Mouse (Mus musculus) embryonic facial prominence, embryonic 11.5 days (tissue): ENCODE data around the gene Gjd3. TPM values are rescaled to one million over a fixed set of nuclear protein-coding genes. Genes with fewer than 3 reads are reported as not detected.

Experiments used
- ATAC-seq: fragments of 200-750 bp; cut with Nextera tagmentation; replicated peaks from 2 replicates; pipeline ENCODE4 v1.8.0; 2017; ENCODE audit warnings: low read depth; ENCODE audit not compliant: insufficient number of reproducible peaks, low FRiP score, low TSS enrichment
- DNase-seq: peaks from one replicate; pipeline ENCODE4 v3.0.0-alpha.2; 2015; ENCODE audit warnings: low spot score
- H3K27ac ChIP-seq: fragments of 300-500 bp; sonication (generic); replicated peaks from 2 replicates; pipeline ENCODE4 v1.5.1; 2014; ENCODE audit warnings: mild to moderate bottlenecking, low read depth, low read length, control low read depth
- H3K27me3 ChIP-seq: fragments of 300-500 bp; sonication (generic); 2 replicates; pipeline ENCODE4 v1.6.1; 2014; ENCODE audit warnings: mild to moderate bottlenecking, low read length, moderate library complexity, mixed read lengths; ENCODE audit not compliant: control insufficient read depth, insufficient read depth
- H3K36me3 ChIP-seq: fragments of 300-500 bp; sonication (generic); replicated peaks from 2 replicates; pipeline ENCODE4 v1.6.1; 2014; ENCODE audit warnings: low read depth, mild to moderate bottlenecking, low read length, moderate library complexity, mixed read lengths; ENCODE audit not compliant: control insufficient read depth, insufficient read depth
- H3K4me1 ChIP-seq: fragments of 300-500 bp; sonication (generic); 2 replicates; pipeline ENCODE4 v1.6.1; 2014; ENCODE audit warnings: low read length, mixed read lengths; ENCODE audit not compliant: control insufficient read depth, insufficient read depth
- H3K4me2 ChIP-seq: fragments of 300-500 bp; sonication (generic); 2 replicates; pipeline ENCODE4 v1.6.1; 2014; ENCODE audit warnings: low read depth, mild to moderate bottlenecking, control low read depth, low read length, moderate library complexity
- H3K4me3 ChIP-seq: fragments of 300-500 bp; sonication (generic); 2 replicates; pipeline ENCODE4 v1.5.1; 2014; ENCODE audit warnings: low read depth, low read length, control low read depth
- H3K9ac ChIP-seq: fragments of 300-500 bp; sonication (generic); replicated peaks from 2 replicates; pipeline ENCODE4 v1.6.1; 2014; ENCODE audit warnings: mild to moderate bottlenecking, control low read depth, low read length
- H3K9me3 ChIP-seq: fragments of 300-500 bp; sonication (generic); replicated peaks from 2 replicates; pipeline ENCODE4 v1.6.1; 2016; ENCODE audit warnings: mild to moderate bottlenecking, low read length, inconsistent platforms, mixed read lengths; ENCODE audit not compliant: control insufficient read depth
- WGBS: fragments of 180-500 bp; shearing (Covaris S2); extraction: QIAGEN DNeasy Blood & Tissue Kit; methylation state at CpG from one replicate; pipeline ENCODE4 v1.1.7; 2014; 5-methylcytosine and 5-hydroxymethylcytosine counted together
- polyA plus RNA-seq: library from polyadenylated mRNA; unstranded; fragments of >200 nt; fragmentation: Nextera tagmentation; extraction: Ambion mirVana; gene quantifications from 2 replicates; pipeline ENCODE4 v1.2.1, GENCODE M21; 2014

Gene Gjd3
- 0.25 and 0.43 TPM in 2 replicates for polyA plus RNA-seq

- ATAC-seq = no peak
- Histone ChIP-seq H3K4me2 (peak within 1 kb of the TSS; percentile 99), H3K9me3 (no peaks in the 10 kb centered on the region), H3K27ac (no peak within 1 kb of the TSS), H3K4me1 (peaks cover 7% of the 10 kb centered on the region), H3K4me3 (peak within 1 kb of the TSS; percentile 62), H3K9ac (peak within 1 kb of the TSS; percentile 59), H3K36me3 (no peaks in the 10 kb centered on the region), H3K27me3 (peaks cover 12% of the 10 kb centered on the region; the same call in 1 of the 2 replicates)
- no peak for DNase-seq
- 2% methylated on average over 28 of the region's 28 CpGs for WGBS
These were observed at the start of gene Gjd3 for GRCm38 (mm10) chr11:98982773-98983133. Gene Gjd3, minus strand, starts transcription at chr11:98983016.

DNA sequence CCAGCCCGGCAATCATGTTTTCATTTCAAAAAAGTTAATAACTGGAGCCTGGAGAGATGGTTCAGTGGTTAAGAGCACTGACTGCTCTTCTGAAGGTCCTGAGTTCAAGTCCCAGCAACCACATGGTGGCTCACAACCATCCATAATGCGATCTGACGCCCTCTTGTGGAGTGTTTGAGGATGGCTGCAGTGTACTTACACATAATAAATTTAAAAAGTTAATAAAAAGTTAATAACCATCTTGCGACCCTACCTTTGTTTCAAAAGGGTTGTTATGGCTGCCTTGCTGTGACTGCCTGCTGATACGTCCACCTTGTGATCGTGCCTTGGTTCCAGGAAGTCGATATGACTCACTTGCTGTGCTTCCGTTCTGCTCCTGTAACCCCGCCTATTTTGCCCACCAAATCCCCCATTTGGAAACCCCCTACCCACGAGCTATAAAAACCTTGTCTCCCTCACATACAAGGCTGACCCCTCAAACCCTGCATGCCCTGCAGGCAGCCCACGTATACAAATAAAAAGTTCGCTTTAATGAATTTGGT lies 44.2 kb upstream of the Gjd3 start:
- no peak for ATAC-seq
- Histone ChIP-seq H3K36me3 (peaks cover under 1% of the 10 kb centered on the region; the same call in 1 of the 2 replicates), H3K27ac (no peak overlapping the region), H3K27me3 (no peaks in the 10 kb centered on the region), H3K4me3 (no peak overlapping the region), H3K4me2 (no peak overlapping the region), H3K9me3 (no peaks in the 10 kb centered on the region), H3K9ac (no peak overlapping the region), H3K4me1 (no peaks in the 10 kb centered on the region; the same call in 1 of the 2 replicates)
- 85% methylated on average over 12 of the region's 12 CpGs for WGBS
- no peak for DNase-seq

DNA sequence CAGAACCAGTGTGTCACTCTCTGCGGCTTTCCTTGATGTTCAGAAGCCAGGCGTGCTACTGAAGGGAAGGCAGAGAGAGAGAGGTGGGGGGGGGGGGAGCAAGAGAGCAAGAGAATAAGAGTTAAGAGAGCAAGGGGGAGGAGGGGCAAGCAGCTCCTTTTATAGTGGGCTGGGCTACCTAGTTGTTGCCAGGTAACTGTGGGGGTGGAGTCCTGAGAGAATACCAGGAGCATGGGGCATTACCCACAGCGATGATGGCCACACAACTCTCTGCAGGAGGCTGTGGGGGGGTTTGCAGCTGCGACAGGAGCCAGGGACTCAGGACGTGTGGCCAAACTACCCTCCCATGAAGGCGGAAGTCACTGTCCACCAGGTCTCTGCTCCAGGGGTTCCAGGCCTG lies 43.1 kb upstream of the Gjd3 start:
- Histone ChIP-seq H3K4me2 (no peak overlapping the region), H3K36me3 (peaks cover 6% of the 10 kb centered on the region), H3K9ac (no peak overlapping the region), H3K4me1 (no peaks in the 10 kb centered on the region; the same call in 1 of the 2 replicates), H3K4me3 (no peak overlapping the region), H3K9me3 (no peaks in the 10 kb centered on the region), H3K27me3 (no peaks in the 10 kb centered on the region), H3K27ac (no peak overlapping the region)
- 87% methylated on average over 6 of the region's 6 CpGs for WGBS
- ATAC-seq (no peak), DNase-seq (no peak)

DNA sequence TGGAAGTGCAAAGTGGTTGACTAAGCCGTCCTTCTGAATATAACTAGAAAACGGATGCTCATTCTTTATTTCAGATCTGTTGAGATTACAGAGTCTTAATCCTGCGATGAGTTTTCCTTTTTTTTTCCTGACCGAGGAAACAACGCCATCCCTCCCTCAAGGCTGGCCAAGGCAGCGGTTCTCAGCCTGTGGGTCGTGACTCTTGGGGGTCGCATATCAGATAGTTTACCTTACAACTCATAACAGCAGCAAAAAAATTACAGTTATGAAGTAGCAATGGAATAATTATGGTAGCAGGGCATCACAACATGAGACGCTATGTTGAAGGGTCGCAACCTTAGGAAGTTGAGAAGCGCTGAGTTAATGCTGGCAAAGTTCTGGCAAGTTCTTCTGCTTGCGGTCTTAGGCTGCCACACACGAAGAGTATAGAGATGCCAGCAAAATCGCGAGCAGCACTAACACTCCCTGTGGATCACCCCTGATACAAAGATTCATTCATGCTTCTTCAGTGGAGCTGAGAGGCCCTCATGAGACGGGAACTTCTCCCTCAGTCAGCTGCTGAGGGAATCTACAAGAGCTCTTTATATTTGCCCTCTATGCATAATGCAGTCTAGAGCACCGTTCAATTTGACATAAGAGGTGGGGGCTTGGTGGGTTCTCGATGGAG lies 41.8 kb upstream of the Gjd3 start:
- ATAC-seq (0 out of 2 replicates have a peak, but pooled peaks have one; percentile 13), DNase-seq (no peak)
- Histone ChIP-seq H3K9me3 (no peaks in the 10 kb centered on the region), H3K27me3 (no peaks in the 10 kb centered on the region), H3K9ac (no peak overlapping the region), H3K4me1 (no peaks in the 10 kb centered on the region; the same call in 1 of the 2 replicates), H3K4me3 (peak overlapping the region; percentile 23), H3K36me3 (peaks cover 7% of the 10 kb centered on the region), H3K27ac (no peak overlapping the region), H3K4me2 (peak overlapping the region; percentile 24; the same call in 1 of the 2 replicates)
- WGBS = 50% methylated on average over 18 of the region's 18 CpGs

GRCm38 (mm10) chr11:99023500-99024467 lies 41.0 kb upstream of the Gjd3 start, which contains the start of gene Top2a:
Gene Top2a, minus strand, starts transcription at chr11:99024189.
- under 1% methylated on average over 54 of the region's 54 CpGs for WGBS
- peak within 1 kb of the TSS; percentile 52 for H3K4me2 ChIP-seq
- DNase-seq = peak; percentile 98

GRCm38 (mm10) chr11:99023094-99023493 lies 40.3 kb upstream of the Gjd3 start:
- 8% methylated on average over 4 of the region's 4 CpGs for WGBS
- no peaks in the 10 kb centered on the region; the same call in 1 of the 2 replicates for H3K4me1 ChIP-seq
- H3K4me3 ChIP-seq = peak overlapping the region; percentile 68
- no peak for ATAC-seq
- H3K27me3 ChIP-seq = no peaks in the 10 kb centered on the region
- H3K9me3 ChIP-seq = no peaks in the 10 kb centered on the region
- DNase-seq = no peak
- peaks cover 7% of the 10 kb centered on the region for H3K36me3 ChIP-seq
- peak overlapping the region; percentile 52 for H3K4me2 ChIP-seq
- H3K27ac ChIP-seq = no peak overlapping the region
- H3K9ac ChIP-seq = peak overlapping the region; percentile 88

More at GRCm38 (mm10) chr11:99023500-99024467, 41.0 kb upstream of the Gjd3 start, which contains the start of gene Top2a:
- H3K9ac ChIP-seq = peak within 1 kb of the TSS; percentile 88
- H3K27ac ChIP-seq = peak within 1 kb of the TSS; percentile 68
- peak within 1 kb of the TSS; percentile 68 for H3K4me3 ChIP-seq
- no peaks in the 10 kb centered on the region for H3K27me3 ChIP-seq
- no peaks in the 10 kb centered on the region; the same call in 1 of the 2 replicates for H3K4me1 ChIP-seq
- peaks cover 7% of the 10 kb centered on the region for H3K36me3 ChIP-seq
- peak; percentile 91 for ATAC-seq
- no peaks in the 10 kb centered on the region for H3K9me3 ChIP-seq

GRCm38 (mm10) chr11:99022384-99022933 lies 39.6 kb upstream of the Gjd3 start:
- DNase-seq (no peak), ATAC-seq (no peak)
- H3K9ac ChIP-seq = no peak overlapping the region
- H3K36me3 ChIP-seq = peaks cover 10% of the 10 kb centered on the region
- no peaks in the 10 kb centered on the region for H3K27me3 ChIP-seq
- H3K4me3 ChIP-seq = peak overlapping the region; percentile 68
- WGBS = 89% methylated on average over 5 of the region's 5 CpGs
- no peak overlapping the region for H3K27ac ChIP-seq
- no peaks in the 10 kb centered on the region for H3K9me3 ChIP-seq
- H3K4me2 ChIP-seq = peak overlapping the region; percentile 36
- H3K4me1 ChIP-seq = no peaks in the 10 kb centered on the region; the same call in 1 of the 2 replicates
